Mouse (Mus musculus) testis, adult 2 months (tissue): ENCODE measurements at regions not wholly inside any gene's neighbourhood (a gene's known extent, or its start where the extent isn't known, plus 50 kb on each side); places are given as distances from the start of the nearest gene placed in this dataset.

ENCODE experiments used
- H3K27ac ChIP-seq: fragments of 200-500 bp; 2 replicates; pipeline ENCODE4 v1.5.1; 2012; ENCODE audit warnings: low read depth, low read length; ENCODE audit not compliant: control insufficient read depth, insufficient read depth
- H3K27me3 ChIP-seq: fragments of 200-500 bp; 2 replicates; pipeline ENCODE4 v1.6.1; 2012; ENCODE audit warnings: mild to moderate bottlenecking, low read length, moderate library complexity; ENCODE audit not compliant: control insufficient read depth, insufficient read depth
- H3K36me3 ChIP-seq: fragments of 200-500 bp; 2 replicates; pipeline ENCODE4 v1.6.1; 2012; ENCODE audit warnings: mild to moderate bottlenecking, low read length; ENCODE audit not compliant: control insufficient read depth, insufficient read depth
- H3K4me1 ChIP-seq: fragments of 200-500 bp; 2 replicates; pipeline ENCODE4 v1.6.1; 2012; ENCODE audit warnings: low read length; ENCODE audit not compliant: control insufficient read depth, insufficient read depth
- H3K4me3 ChIP-seq: fragments of 200-500 bp; 2 replicates; pipeline ENCODE4 v1.5.1; 2012; ENCODE audit warnings: low read depth, mild to moderate bottlenecking, low read length, moderate library complexity, mixed read lengths; ENCODE audit not compliant: control insufficient read depth
- CTCF ChIP-seq: fragments of 200-500 bp; IDR thresholded peaks from 2 replicates; pipeline ENCODE4 v1.5.1; 2012; ENCODE audit warnings: low read depth, mild to moderate bottlenecking, inconsistent platforms, low read length, moderate library complexity; ENCODE audit not compliant: control insufficient read depth, insufficient read depth, insufficient replicate concordance
- POLR2A ChIP-seq: fragments of 200-500 bp; IDR thresholded peaks from 2 replicates; pipeline ENCODE4 v1.6.1; 2012; ENCODE audit warnings: low read depth, mild to moderate bottlenecking, inconsistent platforms, low read length, moderate library complexity; ENCODE audit not compliant: control insufficient read depth

DNA sequence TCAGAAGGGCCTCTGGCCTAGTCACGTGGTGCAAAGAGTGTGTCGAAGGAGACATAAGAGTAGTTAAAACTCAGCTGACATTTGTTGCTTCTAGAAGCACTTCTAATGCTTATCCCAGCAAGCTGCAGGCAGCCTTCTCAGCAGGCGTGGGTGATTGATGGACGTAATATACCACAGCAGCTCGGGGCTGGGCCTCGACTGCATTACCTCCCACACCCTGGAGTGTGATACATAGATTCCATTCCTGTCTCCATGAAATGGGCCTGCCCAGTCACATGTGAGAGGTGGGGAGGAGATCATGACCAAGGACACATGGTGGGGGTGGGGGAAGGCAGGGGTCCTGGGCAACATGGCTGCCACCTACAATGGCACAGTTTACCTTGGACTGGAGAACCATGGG lies 121.3 kb downstream of the Fam43a start:
- Histone ChIP-seq H3K36me3 (no peaks in the 10 kb centered on the region), H3K4me1 (no peaks in the 10 kb centered on the region), H3K27ac (no peak overlapping the region), H3K4me3 (no peak overlapping the region), H3K27me3 (no peaks in the 10 kb centered on the region)
- TF ChIP-seq CTCF (no peak), POLR2A (no peak)

- Histone ChIP-seq H3K36me3 (no peaks in the 10 kb centered on the region), H3K27ac (no peak overlapping the region), H3K4me3 (no peak overlapping the region), H3K27me3 (no peaks in the 10 kb centered on the region), H3K4me1 (no peaks in the 10 kb centered on the region)
- TF ChIP-seq POLR2A (no peak), CTCF (no peak)
Observed at GRCm38 (mm10) chr16:30721223-30721622, 121.7 kb downstream of the Fam43a start.

GRCm38 (mm10) chr16:30722372-30722771 lies 122.8 kb downstream of the Fam43a start:
- Histone ChIP-seq H3K27ac (no peak overlapping the region), H3K36me3 (no peaks in the 10 kb centered on the region), H3K4me3 (no peak overlapping the region), H3K4me1 (no peaks in the 10 kb centered on the region), H3K27me3 (no peaks in the 10 kb centered on the region)
- TF ChIP-seq POLR2A (no peak), CTCF (no peak)

GRCm38 (mm10) chr16:30724591-30724990 lies 125.1 kb downstream of the Fam43a start:
- Histone ChIP-seq H3K27me3 (no peaks in the 10 kb centered on the region), H3K36me3 (no peaks in the 10 kb centered on the region), H3K27ac (no peak overlapping the region), H3K4me1 (no peaks in the 10 kb centered on the region), H3K4me3 (no peak overlapping the region)
- TF ChIP-seq POLR2A (no peak), CTCF (no peak)

- Histone ChIP-seq H3K27me3 (no peaks in the 10 kb centered on the region), H3K4me3 (no peak overlapping the region), H3K4me1 (no peaks in the 10 kb centered on the region), H3K27ac (no peak overlapping the region), H3K36me3 (no peaks in the 10 kb centered on the region)
- TF ChIP-seq POLR2A, result no peak
Observed at GRCm38 (mm10) chr16:30732770-30733415, 133.4 kb downstream of the Fam43a start.

DNA sequence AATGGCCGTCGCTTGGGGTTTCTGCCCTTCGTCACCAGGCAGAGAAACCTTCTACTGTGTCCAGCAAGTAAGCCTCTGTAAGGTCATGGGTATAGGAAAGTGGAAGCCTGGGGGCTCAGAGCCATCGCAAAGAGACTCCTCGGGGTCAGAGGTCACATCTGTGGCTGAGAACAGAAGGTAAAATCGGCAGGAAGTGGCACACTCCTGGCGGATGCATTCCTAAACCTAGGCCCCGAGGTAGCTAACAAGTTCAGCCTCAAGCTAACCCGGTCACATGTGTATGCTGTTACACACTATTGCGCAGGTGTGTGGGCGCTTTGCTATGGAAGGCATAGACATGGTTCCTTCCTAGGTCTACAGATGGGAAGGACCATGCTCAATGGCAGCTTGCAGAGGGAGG lies 134.0 kb downstream of the Fam43a start:
- H3K27ac ChIP-seq, result no peak overlapping the region

GRCm38 (mm10) chr16:30735360-30735759 lies 135.8 kb downstream of the Fam43a start:
- H3K4me1 ChIP-seq, result no peaks in the 10 kb centered on the region
- H3K27me3 ChIP-seq, result no peaks in the 10 kb centered on the region
- H3K4me3 ChIP-seq, result no peak overlapping the region
- H3K27ac ChIP-seq, result no peak overlapping the region
- TF ChIP-seq CTCF (no peak), POLR2A (no peak)
- no peaks in the 10 kb centered on the region for H3K36me3 ChIP-seq

More for the DNA sequence above, 134.0 kb downstream of the Fam43a start:
- H3K27me3 ChIP-seq, result no peaks in the 10 kb centered on the region
- no peaks in the 10 kb centered on the region for H3K4me1 ChIP-seq
- H3K4me3 ChIP-seq, result no peak overlapping the region
- H3K36me3 ChIP-seq, result no peaks in the 10 kb centered on the region
- TF ChIP-seq POLR2A, result no peak
- no peak for TF ChIP-seq CTCF

- Histone ChIP-seq H3K27me3 (no peaks in the 10 kb centered on the region), H3K4me3 (no peak overlapping the region), H3K36me3 (no peaks in the 10 kb centered on the region), H3K27ac (no peak overlapping the region), H3K4me1 (no peaks in the 10 kb centered on the region)
- TF ChIP-seq CTCF (no peak), POLR2A (no peak)
Observed at GRCm38 (mm10) chr16:30735969-30736368, 136.4 kb downstream of the Fam43a start.
